Mouse (Mus musculus) brain, embryonic 14.5 days (tissue): ENCODE measurements around the gene Zfp414. TPM values are rescaled to one million over a fixed set of nuclear protein-coding genes. Genes with fewer than 3 reads are reported as not detected.

Source experiments
- DNase-seq: peaks from one replicate; pipeline ENCODE4 v3.0.0-alpha.2; 2011; ENCODE audit warnings: low read depth
- CTCF ChIP-seq: fragments of 200-500 bp; IDR thresholded peaks from 2 replicates; pipeline ENCODE4 v1.5.1; 2012; ENCODE audit warnings: inconsistent platforms, mild to moderate bottlenecking, moderate library complexity, borderline replicate concordance; ENCODE audit not compliant: insufficient read depth, insufficient read length; ENCODE audit errors: extremely low read depth
- POLR2A ChIP-seq: fragments of 200-500 bp; IDR thresholded peaks from 2 replicates; pipeline ENCODE4 v1.6.1; 2012; ENCODE audit warnings: mild to moderate bottlenecking, inconsistent platforms, borderline replicate concordance; ENCODE audit not compliant: poor library complexity, insufficient read depth, insufficient read length, severe bottlenecking; ENCODE audit errors: extremely low read depth
- polyA plus RNA-seq: library from polyadenylated mRNA; depleted of rRNA; stranded (reverse); fragments of >200 nt; gene quantifications from 2 replicates; pipeline ENCODE4 v1.2.3, GENCODE M21; 2012

The Zfp414 gene
- polyA plus RNA-seq, 1 experiment: 120 TPM

- DNase-seq: peak; percentile 14
- TF ChIP-seq CTCF: no peak
- no peak for TF ChIP-seq POLR2A
Observed at GRCm38 (mm10) chr17:33630171-33630895, 1.4 kb downstream of the Zfp414 start.

- TF ChIP-seq CTCF (no peak), POLR2A (no peak)
- no peak for DNase-seq
Observed at GRCm38 (mm10) chr17:33631236-33631635, 2.3 kb downstream of the Zfp414 start.

- DNase-seq: peak; percentile 36
- TF ChIP-seq POLR2A (no peak), CTCF (no peak)
Observed at GRCm38 (mm10) chr17:33631796-33632195, 2.9 kb downstream of the Zfp414 start.

DNA sequence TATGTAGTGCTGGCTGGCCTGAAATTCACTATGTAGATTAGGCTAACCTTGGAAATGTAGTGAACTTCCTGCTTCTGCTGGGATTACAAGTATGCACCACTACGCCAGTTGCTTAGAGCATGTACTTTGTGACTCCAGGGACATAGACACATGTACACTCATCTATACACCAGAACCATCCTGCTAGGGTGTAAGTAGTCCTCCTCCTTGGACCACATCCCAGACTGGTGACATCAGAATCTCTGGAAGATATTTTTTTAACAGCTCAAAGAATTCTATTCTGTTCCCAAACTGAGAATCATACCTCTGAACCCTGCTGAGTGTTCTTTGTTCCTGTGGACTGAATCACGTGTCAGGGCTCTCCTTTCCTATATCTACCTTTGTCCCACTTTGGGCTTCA is 8.1 kb downstream of the Zfp414 start:
- no peak for DNase-seq
- no peak for TF ChIP-seq CTCF
- no peak for TF ChIP-seq POLR2A

DNA sequence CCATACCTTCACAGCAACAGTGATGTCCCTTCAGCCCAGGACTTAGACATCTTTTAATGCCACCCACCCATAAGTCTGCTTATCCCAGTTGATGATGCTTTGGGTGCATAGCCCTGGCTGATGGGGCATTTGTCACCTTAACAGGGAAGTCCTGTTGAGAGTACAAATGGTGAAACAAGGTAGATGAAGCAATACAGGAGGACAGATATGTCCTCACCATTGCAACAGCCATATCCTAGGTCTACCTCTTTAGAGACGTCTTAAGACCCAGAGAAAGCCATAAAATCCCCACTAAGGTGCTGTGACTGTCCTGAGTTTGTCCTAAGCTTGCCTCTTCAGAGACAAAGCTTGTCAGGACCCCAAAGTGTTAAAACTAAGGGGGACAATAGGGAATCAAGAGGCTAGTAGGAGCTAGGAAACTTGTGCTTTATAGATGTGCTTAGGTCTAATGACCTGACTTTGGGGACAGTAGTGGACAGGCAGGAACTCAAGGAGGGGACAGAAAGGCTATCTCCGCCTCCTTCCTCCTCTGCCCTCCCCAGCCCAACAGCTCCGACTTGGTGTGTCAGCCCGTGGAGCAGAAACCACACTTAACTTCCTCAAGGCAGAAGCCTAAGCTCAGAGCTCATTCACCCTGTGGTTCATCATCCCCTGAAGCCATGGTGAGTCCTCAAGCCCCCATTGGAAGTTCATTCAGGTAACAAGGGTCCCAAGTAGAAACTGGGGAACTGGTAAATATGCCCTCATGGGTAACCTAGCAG is 8.8 kb downstream of the Zfp414 start, which contains the start of gene Pram1:
Pram1 (plus strand) TSS at position 541 of the 761 bp plus-strand sequence.
- no peak for DNase-seq
- no peak for TF ChIP-seq POLR2A
- TF ChIP-seq CTCF: no peak

DNA sequence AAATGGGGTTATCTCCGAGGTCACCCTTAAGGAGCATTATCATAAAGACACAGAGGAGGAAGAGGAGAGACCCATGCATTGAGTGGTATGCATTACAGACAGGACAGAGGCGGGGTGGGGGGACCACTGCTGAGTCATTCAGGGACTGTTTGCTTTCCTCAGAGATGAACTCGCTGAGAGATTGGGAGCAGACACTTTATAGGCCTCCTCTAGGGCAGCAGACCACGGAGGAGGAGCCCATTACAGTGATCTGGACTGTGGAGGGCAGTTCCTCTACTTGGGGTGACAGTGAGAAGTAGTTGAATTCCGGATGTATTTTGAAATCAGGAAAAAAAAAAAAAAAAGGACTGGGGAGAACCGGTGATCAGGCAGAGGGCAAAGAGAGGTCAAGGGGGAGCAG is 10.9 kb downstream of the Zfp414 start:
- TF ChIP-seq POLR2A (no peak), CTCF (no peak)
- DNase-seq: no peak

DNA sequence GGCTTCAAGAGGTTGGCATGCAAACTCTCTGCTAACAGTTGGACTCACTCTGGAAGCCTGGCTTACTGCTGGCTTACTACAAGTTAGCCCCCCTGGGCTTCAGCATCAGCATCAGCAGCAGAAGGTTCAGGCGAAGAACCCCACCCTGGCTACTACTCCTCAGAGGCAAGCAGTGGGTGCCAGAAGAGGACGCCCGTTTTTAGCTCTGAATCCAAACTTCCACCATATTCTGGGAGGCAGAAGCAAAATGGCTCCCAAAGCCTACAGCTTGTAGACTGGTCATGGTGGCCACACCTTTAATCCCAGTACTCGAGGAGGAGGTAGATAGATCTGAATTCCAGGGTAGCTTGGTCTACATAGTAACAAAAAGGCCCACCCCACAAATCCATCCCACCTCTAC is 15.2 kb downstream of the Zfp414 start:
- TF ChIP-seq POLR2A: no peak
- no peak for DNase-seq

DNA sequence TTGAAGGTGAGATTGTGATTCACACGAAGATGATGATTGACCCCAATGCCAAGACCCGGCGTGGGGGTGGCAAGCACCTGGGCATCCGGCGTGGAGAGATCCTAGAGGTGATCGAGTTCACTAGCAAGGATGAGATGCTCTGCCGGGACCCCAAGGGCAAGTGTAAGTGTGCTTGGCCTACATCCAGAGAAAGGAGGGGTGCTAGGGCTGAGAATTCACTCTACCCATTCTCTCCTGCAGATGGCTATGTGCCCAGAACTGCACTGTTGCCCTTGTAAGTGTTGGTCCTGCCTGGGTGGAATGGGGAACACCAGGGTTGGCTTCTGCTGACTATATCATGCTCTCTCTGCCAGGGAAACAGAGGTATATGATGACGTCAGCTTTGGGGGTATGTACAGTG is 16.2 kb downstream of the Zfp414 start:
- TF ChIP-seq POLR2A: no peak
- TF ChIP-seq CTCF: no peak
- DNase-seq: peak; percentile 4

GRCm38 (mm10) chr17:33649781-33650475 is 21.0 kb downstream of the Zfp414 start:
- no peak for DNase-seq
- TF ChIP-seq POLR2A: no peak
- TF ChIP-seq CTCF: no peak

GRCm38 (mm10) chr17:33666813-33667212 is 37.9 kb downstream of the Zfp414 start:
- TF ChIP-seq POLR2A (no peak), CTCF (no peak)
- no peak for DNase-seq

GRCm38 (mm10) chr17:33669681-33670080 is 40.8 kb downstream of the Zfp414 start:
- TF ChIP-seq CTCF (no peak), POLR2A (no peak)
- DNase-seq: peak; percentile 39

GRCm38 (mm10) chr17:33673837-33674236 is 44.9 kb downstream of the Zfp414 start:
- TF ChIP-seq CTCF (no peak), POLR2A (no peak)
- no peak for DNase-seq
